Mouse (Mus musculus) limb, embryonic 11.5 days (tissue): ENCODE measurements around the gene Rpgrip1l. TPM values are rescaled to one million over a fixed set of nuclear protein-coding genes. Genes with fewer than 3 reads are reported as not detected.

Experiments used
- ATAC-seq: fragments of 200-750 bp; cut with Nextera tagmentation; 2 replicates; pipeline ENCODE4 v1.8.0; 2017; ENCODE audit warnings: low read depth; ENCODE audit not compliant: insufficient number of reproducible peaks, low FRiP score, low TSS enrichment
- DNase-seq: peaks from one replicate; pipeline ENCODE4 v3.0.0-alpha.2; 2015; ENCODE audit warnings: low spot score
- H3K27ac ChIP-seq: fragments of 300-500 bp; sonication (generic); replicated peaks from 2 replicates; pipeline ENCODE4 v1.5.1; 2014; ENCODE audit warnings: low read depth, mild to moderate bottlenecking, low read length
- H3K27me3 ChIP-seq: fragments of 300-500 bp; sonication (generic); 2 replicates; pipeline ENCODE4 v1.6.1; 2014; ENCODE audit warnings: mild to moderate bottlenecking, low read length, mixed read lengths; ENCODE audit not compliant: control insufficient read depth, insufficient read depth
- H3K36me3 ChIP-seq: fragments of 300-500 bp; sonication (generic); 2 replicates; pipeline ENCODE4 v1.6.1; 2014; ENCODE audit warnings: mild to moderate bottlenecking, low read length, moderate library complexity, mixed read lengths; ENCODE audit not compliant: control insufficient read depth, insufficient read depth
- H3K4me1 ChIP-seq: fragments of 300-500 bp; sonication (generic); 2 replicates; pipeline ENCODE4 v1.6.1; 2014; ENCODE audit warnings: low read length, mixed read lengths; ENCODE audit not compliant: control insufficient read depth, insufficient read depth
- H3K4me2 ChIP-seq: fragments of 300-500 bp; sonication (generic); 2 replicates; pipeline ENCODE4 v1.6.1; 2014; ENCODE audit warnings: low read depth, mild to moderate bottlenecking, moderate library complexity; ENCODE audit not compliant: severe bottlenecking
- H3K4me3 ChIP-seq: fragments of 300-500 bp; sonication (generic); 2 replicates; pipeline ENCODE4 v1.5.1; 2014; ENCODE audit warnings: low read depth, low read length
- H3K9ac ChIP-seq: fragments of 300-500 bp; sonication (generic); 2 replicates; pipeline ENCODE4 v1.6.1; 2014; ENCODE audit warnings: mild to moderate bottlenecking, low read length
- H3K9me3 ChIP-seq: fragments of 300-500 bp; sonication (generic); 2 replicates; pipeline ENCODE4 v1.6.1; 2016; ENCODE audit warnings: low read length; ENCODE audit not compliant: control insufficient read depth
- WGBS: fragments of 180-500 bp; shearing (Covaris S2); extraction: QIAGEN DNeasy Blood & Tissue Kit; methylation state at CpG from one replicate; pipeline ENCODE4 v1.1.7; 2014; 5-methylcytosine and 5-hydroxymethylcytosine counted together
- polyA plus RNA-seq: library from polyadenylated mRNA; unstranded; fragments of >200 nt; fragmentation: Nextera tagmentation; extraction: Ambion mirVana; gene quantifications from 2 replicates; pipeline ENCODE4 v1.2.1, GENCODE M21; 2014

Gene Rpgrip1l
- 15.4 and 16.2 TPM in 2 replicates for polyA plus RNA-seq

GRCm38 (mm10) chr8:91312835-91313832 lies at the start of gene Rpgrip1l, which contains the start of gene Fto:
Gene Rpgrip1l, minus strand, starts transcription at chr8:91313262.
Gene Fto, plus strand, starts transcription at chr8:91313525.
- ATAC-seq (peak; percentile 98), DNase-seq (peak; percentile 98)
- no peaks in the 10 kb centered on the region for H3K9me3 ChIP-seq
- H3K4me2 ChIP-seq = peak within 1 kb of the TSS; percentile 75
- peak within 1 kb of the TSS; percentile 56 for H3K4me3 ChIP-seq
- H3K9ac ChIP-seq = peak within 1 kb of the TSS; percentile 75
- H3K27ac ChIP-seq = no peak within 1 kb of the TSS
- WGBS = 1% methylated on average over 59 of the region's 59 CpGs
- H3K36me3 ChIP-seq = no peaks in the 10 kb centered on the region
- H3K4me1 ChIP-seq = peaks cover 7% of the 10 kb centered on the region; the same call in 1 of the 2 replicates
- no peaks in the 10 kb centered on the region for H3K27me3 ChIP-seq

GRCm38 (mm10) chr8:91360644-91361357 lies 47.7 kb upstream of the Rpgrip1l start:
- Histone ChIP-seq H3K9ac (no peak overlapping the region), H3K4me1 (peaks cover 3% of the 10 kb centered on the region; the same call in 1 of the 2 replicates), H3K9me3 (no peaks in the 10 kb centered on the region), H3K36me3 (no peaks in the 10 kb centered on the region), H3K27me3 (no peaks in the 10 kb centered on the region), H3K27ac (no peak overlapping the region), H3K4me3 (no peak overlapping the region), H3K4me2 (no peak overlapping the region)
- no peak for ATAC-seq
- WGBS = 83% methylated on average over 10 of the region's 10 CpGs
- no peak for DNase-seq

GRCm38 (mm10) chr8:91359511-91359910 lies 46.4 kb upstream of the Rpgrip1l start:
- no peak overlapping the region for H3K4me3 ChIP-seq
- H3K4me1 ChIP-seq = peaks cover 3% of the 10 kb centered on the region; the same call in 1 of the 2 replicates
- no peak overlapping the region for H3K4me2 ChIP-seq
- 28% methylated on average over 9 of the region's 9 CpGs for WGBS
- H3K9me3 ChIP-seq = no peaks in the 10 kb centered on the region
- DNase-seq = no peak
- H3K27me3 ChIP-seq = no peaks in the 10 kb centered on the region
- no peak overlapping the region for H3K27ac ChIP-seq
- H3K36me3 ChIP-seq = no peaks in the 10 kb centered on the region
- no peak for ATAC-seq
- H3K9ac ChIP-seq = no peak overlapping the region

- Histone ChIP-seq H3K27ac (no peak overlapping the region), H3K27me3 (no peaks in the 10 kb centered on the region), H3K9me3 (no peaks in the 10 kb centered on the region), H3K4me3 (no peak overlapping the region), H3K4me2 (no peak overlapping the region), H3K9ac (no peak overlapping the region), H3K36me3 (no peaks in the 10 kb centered on the region), H3K4me1 (peaks cover 3% of the 10 kb centered on the region; the same call in 1 of the 2 replicates)
- no peak for DNase-seq
- no peak for ATAC-seq
- 86% methylated on average over 5 of the region's 5 CpGs for WGBS
Measured at GRCm38 (mm10) chr8:91358016-91358415, 45.0 kb upstream of the Rpgrip1l start.

- WGBS = 93% methylated on average over 4 of the region's 4 CpGs
- Histone ChIP-seq H3K4me3 (no peak overlapping the region), H3K36me3 (no peaks in the 10 kb centered on the region), H3K9ac (no peak overlapping the region), H3K9me3 (no peaks in the 10 kb centered on the region), H3K27me3 (no peaks in the 10 kb centered on the region), H3K4me2 (no peak overlapping the region), H3K27ac (no peak overlapping the region), H3K4me1 (peaks cover 3% of the 10 kb centered on the region; the same call in 1 of the 2 replicates)
- ATAC-seq (no peak), DNase-seq (no peak)
Measured at GRCm38 (mm10) chr8:91357493-91358014, 44.5 kb upstream of the Rpgrip1l start.

GRCm38 (mm10) chr8:91355956-91356699 lies 43.1 kb upstream of the Rpgrip1l start:
- H3K4me2 ChIP-seq = no peak overlapping the region
- H3K4me1 ChIP-seq = peaks cover 3% of the 10 kb centered on the region; the same call in 1 of the 2 replicates
- 83% methylated on average over 11 of the region's 11 CpGs for WGBS
- ATAC-seq = no peak
- H3K27ac ChIP-seq = no peak overlapping the region
- H3K9ac ChIP-seq = no peak overlapping the region
- no peaks in the 10 kb centered on the region for H3K27me3 ChIP-seq
- no peak overlapping the region for H3K4me3 ChIP-seq
- H3K9me3 ChIP-seq = no peaks in the 10 kb centered on the region
- no peaks in the 10 kb centered on the region for H3K36me3 ChIP-seq
- DNase-seq = no peak

GRCm38 (mm10) chr8:91355301-91355905 lies 42.3 kb upstream of the Rpgrip1l start:
- 32% methylated on average over 10 of the region's 10 CpGs for WGBS
- Histone ChIP-seq H3K9me3 (no peaks in the 10 kb centered on the region), H3K27ac (no peak overlapping the region), H3K36me3 (no peaks in the 10 kb centered on the region), H3K4me1 (peaks cover 3% of the 10 kb centered on the region; the same call in 1 of the 2 replicates), H3K4me2 (no peak overlapping the region), H3K9ac (no peak overlapping the region), H3K4me3 (no peak overlapping the region), H3K27me3 (no peaks in the 10 kb centered on the region)
- DNase-seq (no peak), ATAC-seq (no peak)
